Mouse (Mus musculus) liver, embryonic 14.5 days (tissue): ENCODE results near the gene Zbtb38. TPM values are rescaled to one million over a fixed set of nuclear protein-coding genes. Genes with fewer than 3 reads are reported as not detected.

Source experiments
- ATAC-seq: fragments of 200-750 bp; cut with Nextera tagmentation; 2 replicates; pipeline ENCODE4 v1.8.0; 2017; ENCODE audit warnings: moderate number of reproducible peaks, mild to moderate bottlenecking, moderate library complexity; ENCODE audit not compliant: insufficient read depth
- DNase-seq, 3 experiments: peaks; one replicate each; pipeline ENCODE4 v3.0.0-alpha.2; 2012 to 2013; ENCODE audit warnings: low read depth in 3 of 3, low spot score in 3 of 3
- H3K27ac ChIP-seq: fragments of 300-500 bp; sonication (generic); 2 replicates; pipeline ENCODE4 v1.5.1; 2014; ENCODE audit warnings: moderate library complexity, mild to moderate bottlenecking, control low read depth, inconsistent platforms
- H3K27me3 ChIP-seq: fragments of 300-500 bp; sonication (generic); 2 replicates; pipeline ENCODE4 v1.6.1; 2014; ENCODE audit warnings: mild to moderate bottlenecking, low read length, moderate library complexity; ENCODE audit not compliant: control insufficient read depth, insufficient read depth
- H3K36me3 ChIP-seq: fragments of 300-500 bp; sonication (generic); replicated peaks from 2 replicates; pipeline ENCODE4 v1.6.1; 2014; ENCODE audit warnings: low read depth; ENCODE audit not compliant: control insufficient read depth, insufficient read depth
- H3K4me1 ChIP-seq, 2 experiments: fragments of 200-500 bp in 1 of 2; fragments of 300-500 bp in 1 of 2; sonication (generic) in 1 of 2; replicated peaks; 2 replicates each; pipeline ENCODE4 v1.6.1; 2012 to 2014; ENCODE audit warnings: antibody characterized with exemption in 1 of 2, inconsistent platforms in 1 of 2, low read length in 1 of 2; ENCODE audit not compliant: control insufficient read depth in 2 of 2, insufficient read depth in 2 of 2
- H3K4me2 ChIP-seq: fragments of 300-500 bp; sonication (generic); 2 replicates; pipeline ENCODE4 v1.6.1; 2014; ENCODE audit warnings: low read depth, mild to moderate bottlenecking, control low read depth, moderate library complexity
- H3K4me3 ChIP-seq, 2 experiments: fragments of 200-500 bp in 1 of 2; fragments of 300-500 bp in 1 of 2; sonication (generic) in 1 of 2; 2 replicates each; pipeline ENCODE4 v1.5.1; 2012 to 2014; ENCODE audit warnings: low read depth in 2 of 2, low read length in 2 of 2, mild to moderate bottlenecking in 2 of 2, control low read depth in 1 of 2, inconsistent platforms in 1 of 2, moderate library complexity in 1 of 2; ENCODE audit not compliant: insufficient read depth in 1 of 2
- H3K9ac ChIP-seq: fragments of 300-500 bp; sonication (generic); replicated peaks from 2 replicates; pipeline ENCODE4 v1.6.1; 2014; ENCODE audit warnings: mild to moderate bottlenecking, control low read depth, moderate library complexity
- H3K9me3 ChIP-seq: fragments of 300-500 bp; sonication (generic); 2 replicates; pipeline ENCODE4 v1.6.1; 2016; ENCODE audit warnings: low read length, mixed read lengths; ENCODE audit not compliant: control insufficient read depth
- CTCF ChIP-seq: IDR thresholded peaks from 2 replicates; pipeline ENCODE4 v1.5.1; 2016; ENCODE audit warnings: antibody characterized with exemption, low read depth, control low read depth
- EP300 ChIP-seq: IDR thresholded peaks from 2 replicates; pipeline ENCODE4 v1.6.1; 2016; ENCODE audit warnings: antibody characterized with exemption, low read depth
- WGBS: fragments of 180-500 bp; shearing (Covaris S2); extraction: QIAGEN DNeasy Blood & Tissue Kit; methylation state at CpG from one replicate; pipeline ENCODE4 v1.1.7; 2014; ENCODE audit not compliant: insufficient replicate concordance; 5-methylcytosine and 5-hydroxymethylcytosine counted together
- polyA plus RNA-seq, 2 experiments: library from polyadenylated mRNA; depleted of rRNA in 1 of 2; stranded (reverse) in 1 of 2; unstranded in 1 of 2; fragments of >200 nt; fragmentation: Nextera tagmentation in 1 of 2; extraction: Ambion mirVana in 1 of 2; gene quantifications; 2 replicates each; pipeline versions ENCODE4 v1.2.1 to v1.2.3; 2012 to 2014

The Zbtb38 gene
- polyA plus RNA-seq, 2 experiments = 0.65 to 4.5 TPM

DNA sequence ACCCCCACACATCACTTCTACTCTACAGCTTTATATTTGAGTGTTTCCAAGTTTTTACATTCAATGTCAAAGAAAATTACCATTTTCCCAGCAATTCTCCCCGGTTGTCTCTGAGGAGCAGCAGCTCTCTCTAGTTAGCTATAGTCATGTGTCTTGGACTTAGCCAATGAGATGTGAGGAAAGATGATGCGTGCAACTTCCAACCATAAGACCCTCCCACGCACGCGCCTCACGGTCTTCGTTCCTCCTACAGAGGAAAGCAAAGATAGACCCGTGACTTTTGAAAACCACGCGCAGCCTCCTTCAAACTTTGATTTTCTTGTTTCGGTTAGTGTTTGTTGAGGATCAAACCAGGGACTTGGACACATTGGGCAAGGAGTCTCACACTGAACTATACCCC, 2.0 kb downstream of the Zbtb38 start:
- Histone ChIP-seq H3K4me3 (no peak overlapping the region), H3K9ac (no peak overlapping the region), H3K4me1 (no peaks in the 10 kb centered on the region), H3K36me3 (no peaks in the 10 kb centered on the region), H3K4me2 (no peak overlapping the region), H3K9me3 (no peaks in the 10 kb centered on the region), H3K27ac (no peak overlapping the region), H3K27me3 (no peaks in the 10 kb centered on the region)
- TF ChIP-seq CTCF (no peak), EP300 (no peak)
- ATAC-seq (no peak), DNase-seq (no peak)
- WGBS = 85% methylated on average over 11 of the region's 11 CpGs

DNA sequence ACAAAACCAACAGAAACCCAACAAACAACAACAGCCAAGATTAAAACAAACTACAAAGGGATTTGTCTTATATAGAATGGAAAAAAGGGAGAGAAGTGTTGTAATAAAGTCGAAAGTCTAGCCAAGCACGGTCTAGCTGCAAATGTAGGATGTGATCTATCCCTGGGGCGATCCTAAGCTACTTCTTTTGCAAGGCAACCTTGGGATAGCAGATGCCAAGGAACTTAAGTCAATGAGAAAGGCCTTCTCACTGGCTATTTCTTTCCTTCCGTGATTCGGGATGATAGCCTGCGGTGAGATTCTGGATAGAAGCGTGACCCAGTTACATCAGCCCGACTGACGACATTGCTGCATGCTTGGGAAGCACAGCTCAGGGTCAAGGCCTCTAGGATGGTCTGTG, 6.1 kb downstream of the Zbtb38 start:
- Histone ChIP-seq H3K36me3 (no peaks in the 10 kb centered on the region), H3K4me1 (no peaks in the 10 kb centered on the region; a peak in 1 of 4 replicates), H3K9ac (no peak overlapping the region), H3K27me3 (no peaks in the 10 kb centered on the region), H3K4me2 (no peak overlapping the region), H3K9me3 (no peaks in the 10 kb centered on the region), H3K27ac (no peak overlapping the region), H3K4me3 (no peak overlapping the region)
- 77% methylated on average over 9 of the region's 9 CpGs for WGBS
- DNase-seq (no peak), ATAC-seq (no peak)
- TF ChIP-seq CTCF (no peak), EP300 (no peak)

DNA sequence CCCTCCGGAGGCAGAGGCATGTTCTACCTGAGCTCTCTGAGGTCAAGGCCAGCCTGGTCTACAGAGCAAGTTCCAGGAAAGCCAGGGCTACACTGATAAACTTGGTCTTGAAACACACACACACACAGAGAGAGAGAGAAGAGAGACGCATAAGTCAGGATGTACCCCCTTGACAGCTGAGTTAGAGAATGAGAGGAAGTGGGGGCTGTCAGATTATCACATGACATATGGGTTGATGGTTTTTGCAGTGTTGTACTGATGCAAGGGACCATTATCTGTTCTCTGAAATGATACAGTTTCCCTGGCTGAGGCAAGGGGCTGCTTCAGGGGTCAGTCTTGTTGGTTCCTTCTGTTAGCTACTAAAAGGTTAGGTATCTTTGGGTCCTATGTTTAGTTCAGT, 7.7 kb downstream of the Zbtb38 start:
- no peaks in the 10 kb centered on the region for H3K36me3 ChIP-seq
- WGBS = 20% methylated on average over 2 of the region's 2 CpGs
- TF ChIP-seq EP300 = no peak
- TF ChIP-seq CTCF = no peak
- no peak overlapping the region for H3K4me2 ChIP-seq
- no peak overlapping the region for H3K9ac ChIP-seq
- no peaks in the 10 kb centered on the region; a peak in 1 of 4 replicates for H3K4me1 ChIP-seq
- ATAC-seq (no peak), DNase-seq (no peak)
- H3K4me3 ChIP-seq = no peak overlapping the region
- no peaks in the 10 kb centered on the region for H3K27me3 ChIP-seq
- H3K9me3 ChIP-seq = no peaks in the 10 kb centered on the region
- H3K27ac ChIP-seq = no peak overlapping the region

DNA sequence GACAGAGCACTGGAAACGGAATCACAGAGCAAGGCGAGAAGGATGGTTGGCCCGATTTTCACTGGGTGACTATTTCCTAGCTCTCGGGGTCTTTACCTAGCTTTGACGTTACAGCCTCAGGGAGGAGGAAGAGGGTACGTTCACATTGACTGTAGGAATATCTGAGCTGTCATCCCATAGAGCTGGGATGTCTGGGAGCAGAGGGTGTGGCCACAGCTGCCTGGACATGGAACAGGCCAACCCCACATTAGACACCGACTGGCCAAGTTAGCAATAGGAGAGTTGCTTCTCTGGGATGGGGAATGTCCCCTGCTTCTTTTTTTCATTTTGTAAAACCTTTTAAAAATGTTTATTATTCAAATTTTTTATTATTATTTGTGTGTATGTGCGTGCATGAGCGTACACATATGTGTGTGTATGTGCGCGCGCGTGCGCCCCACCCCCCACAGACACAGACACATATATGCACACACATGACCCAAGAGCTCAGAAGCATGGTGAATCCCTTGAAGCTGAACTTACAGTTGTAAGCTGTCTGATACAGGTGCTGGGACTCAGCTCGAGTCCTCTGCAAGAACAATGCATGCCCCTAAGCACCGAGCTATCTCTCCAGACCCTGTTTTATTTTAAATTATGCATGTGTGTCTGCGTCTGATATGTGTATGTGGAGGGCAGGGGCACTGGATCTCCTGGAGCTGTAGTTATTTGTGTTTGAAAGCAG, 11.1 kb downstream of the Zbtb38 start:
- H3K4me3 ChIP-seq = no peak overlapping the region
- H3K27me3 ChIP-seq = no peaks in the 10 kb centered on the region
- no peak for DNase-seq
- no peak for ATAC-seq
- H3K36me3 ChIP-seq = no peaks in the 10 kb centered on the region
- no peaks in the 10 kb centered on the region for H3K9me3 ChIP-seq
- H3K4me2 ChIP-seq = no peak overlapping the region
- no peaks in the 10 kb centered on the region; a peak in 1 of 4 replicates for H3K4me1 ChIP-seq
- TF ChIP-seq CTCF (no peak), EP300 (no peak)
- H3K27ac ChIP-seq = no peak overlapping the region
- WGBS = 74% methylated on average over 17 of the region's 17 CpGs
- no peak overlapping the region for H3K9ac ChIP-seq

DNA sequence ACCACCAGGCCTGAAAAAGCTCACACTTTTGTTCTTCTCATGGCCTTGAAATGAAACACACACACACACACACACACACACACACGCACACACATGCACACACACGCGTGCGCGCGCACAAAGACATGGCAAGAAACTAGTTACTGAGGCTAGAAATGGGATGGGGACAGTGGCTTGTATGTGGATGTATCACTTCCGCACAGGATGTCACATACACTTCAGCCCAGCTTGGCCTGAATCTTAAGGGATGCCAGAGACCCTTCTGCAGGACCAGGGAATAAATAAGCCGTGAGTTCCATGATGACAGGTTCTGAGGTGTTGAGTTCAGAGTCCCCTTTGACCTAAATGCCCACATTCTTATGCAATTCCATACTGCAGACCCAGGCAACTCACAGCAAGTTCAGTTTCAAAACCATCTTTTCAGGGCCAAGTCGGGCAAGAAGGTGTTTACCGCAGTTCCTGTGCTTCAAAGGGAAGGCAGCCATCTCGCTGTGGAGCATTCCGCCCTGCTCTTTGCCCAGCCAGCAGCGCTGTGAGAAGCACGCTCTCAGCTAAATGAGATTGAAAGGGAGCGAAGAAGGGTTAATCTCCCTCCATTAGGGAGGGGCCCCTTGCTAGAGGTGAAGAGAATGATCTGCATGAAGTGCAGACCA, 11.8 kb downstream of the Zbtb38 start:
- H3K4me1 ChIP-seq = no peaks in the 10 kb centered on the region; a peak in 1 of 4 replicates
- TF ChIP-seq EP300 = no peak
- TF ChIP-seq CTCF = no peak
- H3K27ac ChIP-seq = no peak overlapping the region
- no peaks in the 10 kb centered on the region for H3K36me3 ChIP-seq
- no peak for ATAC-seq
- no peak overlapping the region for H3K4me3 ChIP-seq
- no peak for DNase-seq
- no peaks in the 10 kb centered on the region for H3K27me3 ChIP-seq
- 76% methylated on average over 15 of the region's 15 CpGs for WGBS
- no peak overlapping the region for H3K9ac ChIP-seq
- no peak overlapping the region for H3K4me2 ChIP-seq
- H3K9me3 ChIP-seq = no peaks in the 10 kb centered on the region
